Mouse (Mus musculus): Measurements from ENCODE around the gene Gm11111. TPM values are rescaled to one million over a fixed set of nuclear protein-coding genes. Genes with fewer than 3 reads are reported as not detected.
"Not testable (repeated sequence)": the region's sequence is repeated elsewhere in the genome, so short reads cannot be mapped to it uniquely, and the experiment has no call there.

Gm11111 gene
- total and polyA plus RNA-seq, 2 experiments from 2014 or later, result not detected

DNA sequence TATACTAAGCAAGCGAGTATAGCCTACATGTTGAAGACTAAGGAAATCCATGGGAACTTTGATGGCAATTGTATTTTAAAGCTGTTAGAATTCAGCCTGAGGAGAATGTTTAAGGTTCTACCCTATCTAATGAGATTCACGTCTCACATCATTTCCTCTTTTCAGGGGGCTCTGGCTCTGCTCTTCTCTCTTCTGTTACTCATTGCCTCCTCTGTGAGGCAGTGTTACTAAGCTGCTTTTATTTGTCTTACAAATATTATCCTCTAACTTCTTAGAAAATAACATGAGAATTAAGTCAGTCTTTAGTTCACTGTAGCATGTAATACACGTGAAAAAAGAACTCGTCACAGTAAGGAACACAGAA is 23.0 kb downstream of the Gm11111 start:
- Histone ChIP-seq H3K27me3 (ENCODE audit: insufficient read depth, low read length) (no peaks in the 10 kb centered on the region), H3K4me1 (ENCODE audit: insufficient read depth, low read length) (no peaks in the 10 kb centered on the region), H3K4me2 (ENCODE audit: low read depth, low read length, poor library complexity, severe bottlenecking) (no peak overlapping the region), H3K9me3 (ENCODE audit: low read length) (no peaks in the 10 kb centered on the region), H3K4me3 (ENCODE audit: low read depth, low read length) (no peak overlapping the region), H3K36me3 (ENCODE audit: insufficient read depth, low read length) (no peaks in the 10 kb centered on the region), H3K9ac (replicated peaks; ENCODE audit: low read length, poor library complexity, severe bottlenecking) (no peak overlapping the region), H3K27ac (ENCODE audit: low read depth, low read length) (no peak overlapping the region)
- no peak for TF ChIP-seq CTCF (IDR thresholded peaks at IDR 0.05)
- ATAC-seq (ENCODE audit: low FRiP score) (no peak), DNase-seq (ENCODE audit: low spot score) (peak; percentile 31)
- WGBS, result 52% methylated on average over 4 of the region's 4 CpGs

GRCm38 (mm10) chr5:98576538-98576937 is 24.0 kb downstream of the Gm11111 start:
- not testable (repeated sequence) for H3K4me1 ChIP-seq (ENCODE audit: insufficient read depth, low read length); H3K4me2 ChIP-seq (ENCODE audit: low read depth, low read length, poor library complexity, severe bottlenecking); DNase-seq (ENCODE audit: low spot score); H3K4me3 ChIP-seq (ENCODE audit: low read depth, low read length); ATAC-seq (ENCODE audit: low FRiP score); H3K9me3 ChIP-seq (ENCODE audit: low read length); H3K27ac ChIP-seq (ENCODE audit: low read depth, low read length); H3K27me3 ChIP-seq (ENCODE audit: insufficient read depth, low read length); H3K9ac ChIP-seq (replicated peaks; ENCODE audit: low read length, poor library complexity, severe bottlenecking); H3K36me3 ChIP-seq (ENCODE audit: insufficient read depth, low read length)
- WGBS, result 91% methylated on average over 6 of the region's 6 CpGs

DNA sequence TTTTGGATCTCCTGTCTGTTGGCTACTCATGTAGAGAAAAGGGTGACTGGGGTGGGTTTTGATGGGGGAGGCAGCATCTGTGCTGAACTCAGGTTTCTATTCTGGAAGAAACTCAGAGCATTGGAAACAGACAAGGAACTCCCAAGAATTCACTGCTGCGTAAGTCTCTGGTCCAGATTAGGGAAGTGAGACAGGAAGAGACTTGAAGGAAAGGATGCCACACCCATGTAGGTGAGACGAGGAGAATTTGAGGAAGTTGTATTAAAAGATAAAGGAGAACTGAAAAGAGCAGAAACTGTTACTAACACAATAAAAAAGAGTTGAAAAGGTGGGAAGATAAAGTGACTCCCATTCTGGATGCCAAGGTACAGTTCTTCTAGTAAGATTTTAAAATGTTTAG is 25.9 kb downstream of the Gm11111 start:
- WGBS, result 88% methylated on average over 2 of the region's 2 CpGs
- H3K4me1 ChIP-seq (ENCODE audit: insufficient read depth, low read length), result no peaks in the 10 kb centered on the region

DNA sequence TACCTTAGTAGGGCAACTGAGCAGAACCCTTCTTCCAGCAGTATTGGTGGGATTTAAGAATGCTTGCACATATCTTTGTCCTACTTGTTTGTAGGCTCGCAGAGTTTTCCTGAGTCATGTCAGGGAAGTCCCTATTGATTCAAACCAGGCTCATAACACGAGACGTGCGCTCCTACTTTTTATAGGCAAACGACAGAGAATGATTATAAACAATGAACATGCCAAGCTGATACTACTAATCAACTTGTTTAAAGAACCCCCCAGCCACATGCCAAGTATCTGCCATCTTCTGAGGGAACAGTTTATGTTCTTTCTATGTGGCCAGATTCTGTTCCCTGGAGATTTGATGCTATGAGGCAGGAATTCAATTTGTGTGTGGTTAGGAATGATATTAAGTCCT is 28.3 kb downstream of the Gm11111 start:
- Histone ChIP-seq H3K4me3 (ENCODE audit: low read depth, low read length) (no peak overlapping the region), H3K27ac (ENCODE audit: low read depth, low read length) (no peak overlapping the region), H3K4me2 (ENCODE audit: low read depth, low read length, poor library complexity, severe bottlenecking) (no peak overlapping the region), H3K9ac (replicated peaks; ENCODE audit: low read length, poor library complexity, severe bottlenecking) (no peak overlapping the region), H3K27me3 (ENCODE audit: insufficient read depth, low read length) (no peaks in the 10 kb centered on the region), H3K9me3 (ENCODE audit: low read length) (no peaks in the 10 kb centered on the region), H3K4me1 (ENCODE audit: insufficient read depth, low read length) (no peaks in the 10 kb centered on the region), H3K36me3 (ENCODE audit: insufficient read depth, low read length) (no peaks in the 10 kb centered on the region)
- 68% methylated on average over 5 of the region's 5 CpGs for WGBS
- TF ChIP-seq CTCF (IDR thresholded peaks at IDR 0.05), result no peak
- ATAC-seq (ENCODE audit: low FRiP score) (no peak), DNase-seq (ENCODE audit: low spot score) (no peak)

More for the DNA sequence above, 25.9 kb downstream of the Gm11111 start:
- H3K36me3 ChIP-seq (ENCODE audit: insufficient read depth, low read length), result no peaks in the 10 kb centered on the region
- H3K4me2 ChIP-seq (ENCODE audit: low read depth, low read length, poor library complexity, severe bottlenecking), result no peak overlapping the region
- H3K27me3 ChIP-seq (ENCODE audit: insufficient read depth, low read length), result no peaks in the 10 kb centered on the region
- no peak overlapping the region for H3K27ac ChIP-seq (ENCODE audit: low read depth, low read length)
- no peak overlapping the region for H3K9ac ChIP-seq (replicated peaks; ENCODE audit: low read length, poor library complexity, severe bottlenecking)
- DNase-seq (ENCODE audit: low spot score) (no peak), ATAC-seq (ENCODE audit: low FRiP score) (no peak)
- TF ChIP-seq CTCF (IDR thresholded peaks at IDR 0.05), result no peak
- H3K9me3 ChIP-seq (ENCODE audit: low read length), result no peaks in the 10 kb centered on the region
- no peak overlapping the region for H3K4me3 ChIP-seq (ENCODE audit: low read depth, low read length)

DNA sequence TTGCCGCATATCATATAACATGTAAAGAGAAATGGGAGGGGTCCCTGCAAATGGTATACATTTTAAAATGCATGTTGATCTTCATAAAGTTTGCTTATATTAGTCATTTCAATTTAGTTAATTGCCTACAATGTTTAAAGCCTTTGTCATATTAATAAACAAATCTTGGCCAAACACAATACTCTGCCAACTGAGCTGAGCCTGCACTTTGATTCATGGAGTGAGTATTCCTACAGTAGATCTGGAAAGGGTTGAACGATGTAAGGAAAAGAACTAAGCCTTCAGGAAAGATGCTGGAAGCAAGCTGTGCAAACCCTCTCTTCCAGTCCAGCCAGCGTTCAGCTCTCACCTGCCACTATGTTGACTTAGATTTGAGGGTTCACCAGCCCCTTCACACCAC is 29.6 kb downstream of the Gm11111 start:
- H3K36me3 ChIP-seq (ENCODE audit: insufficient read depth, low read length), result no peaks in the 10 kb centered on the region
- no peak overlapping the region for H3K4me3 ChIP-seq (ENCODE audit: low read depth, low read length)
- ATAC-seq (ENCODE audit: low FRiP score) (no peak), DNase-seq (ENCODE audit: low spot score) (no peak)
- no peaks in the 10 kb centered on the region for H3K4me1 ChIP-seq (ENCODE audit: insufficient read depth, low read length)
- H3K9ac ChIP-seq (replicated peaks; ENCODE audit: low read length, poor library complexity, severe bottlenecking), result no peak overlapping the region
- no peak overlapping the region for H3K4me2 ChIP-seq (ENCODE audit: low read depth, low read length, poor library complexity, severe bottlenecking)
- H3K27me3 ChIP-seq (ENCODE audit: insufficient read depth, low read length), result no peaks in the 10 kb centered on the region
- H3K27ac ChIP-seq (ENCODE audit: low read depth, low read length), result no peak overlapping the region
- no peaks in the 10 kb centered on the region for H3K9me3 ChIP-seq (ENCODE audit: low read length)
- WGBS, result 92% methylated on average over 3 of the region's 3 CpGs
- no peak for TF ChIP-seq CTCF (IDR thresholded peaks at IDR 0.05)

- no peaks in the 10 kb centered on the region for H3K9me3 ChIP-seq (ENCODE audit: low read length)
- DNase-seq (ENCODE audit: low spot score), result no peak
- no peaks in the 10 kb centered on the region for H3K36me3 ChIP-seq (ENCODE audit: insufficient read depth, low read length)
- TF ChIP-seq CTCF (IDR thresholded peaks at IDR 0.05), result no peak
- no peak overlapping the region for H3K27ac ChIP-seq (ENCODE audit: low read depth, low read length)
- H3K4me2 ChIP-seq (ENCODE audit: low read depth, low read length, poor library complexity, severe bottlenecking), result no peak overlapping the region
- H3K4me3 ChIP-seq (ENCODE audit: low read depth, low read length), result no peak overlapping the region
- no peaks in the 10 kb centered on the region for H3K4me1 ChIP-seq (ENCODE audit: insufficient read depth, low read length)
- H3K27me3 ChIP-seq (ENCODE audit: insufficient read depth, low read length), result no peaks in the 10 kb centered on the region
- ATAC-seq (ENCODE audit: low FRiP score), result no peak
- H3K9ac ChIP-seq (replicated peaks; ENCODE audit: low read length, poor library complexity, severe bottlenecking), result no peak overlapping the region
These were observed 33.4 kb downstream of the Gm11111 start for GRCm38 (mm10) chr5:98585915-98586314.

Other genes starting within 250 kb of the Gm11111 start
- 1.5 TPM in 1 of 2 replicates, not detected in the other for gene Cfap299, start 223.4 kb upstream of the Gm11111 start, total RNA-seq (2014; rRNA removed)
- gene Cfap299, start 223.4 kb upstream of the Gm11111 start, polyA plus RNA-seq (2015; fragmentation: Nextera tagmentation; extraction: Ambion mirVana), result 2.4 and 3.4 TPM in 2 replicates

Data from midbrain, postnatal 0 days (tissue).